Mouse (Mus musculus) mesoderm, embryonic 11.5 days (tissue): ENCODE measurements around the gene Pigk.

Experiments used
- DNase-seq: peaks from one replicate; pipeline ENCODE4 v3.0.0-alpha.2; 2012; ENCODE audit warnings: low read depth, low spot score

The Pigk gene

GRCm38 (mm10) chr3:152980978-152981974 lies 267.4 kb downstream of the Pigk start:
- peak; percentile 40 for DNase-seq

GRCm38 (mm10) chr3:152981988-152982387 lies 268.1 kb downstream of the Pigk start, which contains the start of gene St6galnac5:
St6galnac5 (minus strand) TSS chr3:152982246.
- peak; percentile 53 for DNase-seq

GRCm38 (mm10) chr3:152990787-152991186 lies 276.9 kb downstream of the Pigk start:
- DNase-seq: no peak

- DNase-seq: no peak
Measured at GRCm38 (mm10) chr3:152993608-152994007, 279.7 kb downstream of the Pigk start.

- DNase-seq: peak; percentile 54
Measured at GRCm38 (mm10) chr3:152998106-152998505, 284.2 kb downstream of the Pigk start.

- DNase-seq: peak; percentile 44
Measured at GRCm38 (mm10) chr3:152998901-152999300, 285.0 kb downstream of the Pigk start.

- no peak for DNase-seq
Measured at GRCm38 (mm10) chr3:153006893-153007292, 293.0 kb downstream of the Pigk start.

DNA sequence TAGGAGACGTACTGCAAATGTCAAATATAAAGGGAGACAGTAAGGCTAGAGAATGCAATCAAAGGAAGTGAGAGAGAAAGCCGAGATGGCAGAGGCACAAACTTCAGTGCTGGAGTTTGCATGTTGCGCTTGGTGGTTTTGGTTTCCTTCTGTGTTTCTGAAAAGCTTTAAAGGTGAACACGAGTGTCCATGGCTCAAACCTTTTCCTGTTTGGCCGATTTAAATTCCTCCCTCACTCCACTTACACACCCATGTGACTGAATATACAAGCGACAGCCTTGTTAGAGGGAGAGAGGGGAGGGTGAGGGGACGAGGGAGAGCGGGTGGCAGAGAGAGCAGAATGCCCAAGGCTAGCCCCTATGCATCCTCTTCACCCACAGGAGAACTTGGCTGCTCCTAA lies 302.5 kb downstream of the Pigk start:
- no peak for DNase-seq

DNA sequence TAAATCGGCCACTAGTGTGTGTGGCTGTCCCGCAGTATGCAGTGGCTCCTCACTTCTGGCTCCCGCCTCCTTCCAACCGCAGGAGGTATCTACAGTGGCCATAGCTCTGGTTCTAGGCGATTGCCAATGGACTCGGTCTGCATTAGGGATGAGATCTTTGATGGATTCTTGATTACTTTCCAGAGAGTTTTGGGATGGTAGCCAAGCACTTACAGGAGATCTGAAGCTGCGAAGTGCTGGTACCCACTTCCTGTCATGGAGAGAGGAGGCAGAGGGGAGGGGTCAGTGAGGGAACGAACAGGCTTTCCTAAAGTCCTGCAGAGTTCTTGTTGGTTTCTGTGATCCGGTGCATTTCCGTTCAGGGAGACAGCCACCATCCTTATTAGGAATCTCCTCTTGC lies 304.2 kb downstream of the Pigk start:
- no peak for DNase-seq

GRCm38 (mm10) chr3:153024016-153024415 lies 310.1 kb downstream of the Pigk start:
- no peak for DNase-seq
